Mouse (Mus musculus) heart, embryonic 16.5 days (tissue): ENCODE results near the gene Pou2af1. TPM values are rescaled to one million over a fixed set of nuclear protein-coding genes. Genes with fewer than 3 reads are reported as not detected.

ENCODE experiments used
- ATAC-seq: fragments of 200-750 bp; cut with Nextera tagmentation; replicated peaks from 2 replicates; pipeline ENCODE4 v1.8.0; 2017; ENCODE audit warnings: moderate number of reproducible peaks; ENCODE audit not compliant: insufficient read depth, low FRiP score; ENCODE audit errors: extremely low read depth
- H3K27ac ChIP-seq: fragments of 300-500 bp; sonication (generic); 2 replicates; pipeline ENCODE4 v1.5.1; 2014; ENCODE audit warnings: mild to moderate bottlenecking, low read length, control low read depth, moderate library complexity
- H3K27me3 ChIP-seq: fragments of 300-500 bp; sonication (generic); 2 replicates; pipeline ENCODE4 v1.6.1; 2014; ENCODE audit warnings: low read length, mixed read lengths; ENCODE audit not compliant: control insufficient read depth, insufficient read depth
- H3K36me3 ChIP-seq: fragments of 300-500 bp; sonication (generic); 2 replicates; pipeline ENCODE4 v1.6.1; 2014; ENCODE audit not compliant: control insufficient read depth, insufficient read depth
- H3K4me1 ChIP-seq: fragments of 300-500 bp; sonication (generic); 2 replicates; pipeline ENCODE4 v1.6.1; 2014; ENCODE audit warnings: low read length, mixed read lengths; ENCODE audit not compliant: control insufficient read depth, insufficient read depth
- H3K4me2 ChIP-seq: fragments of 300-500 bp; sonication (generic); 2 replicates; pipeline ENCODE4 v1.6.1; 2014; ENCODE audit warnings: low read depth, mild to moderate bottlenecking, control low read depth, low read length
- H3K4me3 ChIP-seq: fragments of 300-500 bp; sonication (generic); 2 replicates; pipeline ENCODE4 v1.5.1; 2014; ENCODE audit warnings: mild to moderate bottlenecking, control low read depth, low read length
- H3K9ac ChIP-seq: fragments of 300-500 bp; sonication (generic); 2 replicates; pipeline ENCODE4 v1.6.1; 2014; ENCODE audit warnings: low read length, control low read depth
- H3K9me3 ChIP-seq: fragments of 300-500 bp; sonication (generic); replicated peaks from 2 replicates; pipeline ENCODE4 v1.6.1; 2016; ENCODE audit warnings: low read length; ENCODE audit not compliant: control insufficient read depth
- WGBS: fragments of 180-500 bp; shearing (Covaris S2); extraction: QIAGEN DNeasy Blood & Tissue Kit; methylation state at CpG from one replicate; pipeline ENCODE4 v1.1.7; 2014; 5-methylcytosine and 5-hydroxymethylcytosine counted together
- polyA plus RNA-seq: library from polyadenylated mRNA; unstranded; fragments of >200 nt; fragmentation: Nextera tagmentation; extraction: Ambion mirVana; gene quantifications from 2 replicates; pipeline ENCODE4 v1.2.1, GENCODE M21; 2015

Gene Pou2af1
- polyA plus RNA-seq, 1 experiment from 2014 or later = 0.92 TPM

DNA sequence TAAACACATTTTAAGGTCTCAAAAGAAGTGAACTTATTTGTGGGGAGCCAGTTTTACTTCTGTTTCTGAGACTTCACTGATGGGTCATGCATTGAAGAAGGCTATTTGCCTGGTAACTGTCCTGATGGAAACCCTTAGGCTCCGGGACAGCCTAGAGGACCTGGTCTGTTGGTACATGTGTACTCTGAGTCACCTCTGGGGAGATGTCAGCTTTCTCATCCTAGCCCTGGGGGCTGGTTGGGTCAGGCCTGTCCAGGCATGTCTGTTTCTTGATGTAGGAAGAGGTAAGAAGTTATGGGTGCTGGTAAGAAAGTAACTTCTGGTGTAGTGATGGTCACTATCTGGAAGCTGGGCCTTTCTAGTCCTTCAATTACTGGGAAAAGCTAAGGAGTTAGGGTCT, 37.8 kb upstream of the Pou2af1 start:
- Histone ChIP-seq H3K4me2 (no peak overlapping the region), H3K27ac (no peak overlapping the region), H3K27me3 (no peaks in the 10 kb centered on the region), H3K4me1 (peaks cover 2% of the 10 kb centered on the region; the same call in 1 of the 2 replicates), H3K9me3 (no peaks in the 10 kb centered on the region), H3K4me3 (no peak overlapping the region), H3K9ac (no peak overlapping the region), H3K36me3 (no peaks in the 10 kb centered on the region)
- ATAC-seq = no peak
- 83% methylated on average over 1 of the region's 1 CpGs for WGBS

DNA sequence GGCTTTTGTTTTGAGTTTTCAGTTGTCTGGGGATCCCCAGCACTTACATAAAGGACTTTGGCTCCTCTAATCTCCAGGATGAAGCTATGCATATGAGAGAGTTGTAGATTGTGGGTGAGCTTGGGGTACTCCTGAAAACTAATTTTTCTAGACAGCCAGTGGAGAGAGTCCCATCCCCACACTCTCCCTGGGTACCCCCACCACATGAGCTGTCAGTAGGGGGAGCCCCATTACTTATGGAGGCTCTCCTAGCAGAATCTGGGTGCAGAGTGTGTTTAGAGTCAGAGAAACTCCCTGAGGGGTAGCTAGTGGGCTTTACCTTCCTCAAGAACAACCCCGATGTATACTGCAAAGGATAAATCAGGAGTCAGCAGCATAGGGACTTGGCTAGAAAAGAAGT, 35.2 kb upstream of the Pou2af1 start:
- no peak overlapping the region for H3K4me3 ChIP-seq
- no peaks in the 10 kb centered on the region for H3K36me3 ChIP-seq
- no peaks in the 10 kb centered on the region for H3K9me3 ChIP-seq
- no peak overlapping the region for H3K27ac ChIP-seq
- no peak for ATAC-seq
- H3K4me2 ChIP-seq = no peak overlapping the region
- WGBS = 82% methylated on average over 1 of the region's 1 CpGs
- H3K27me3 ChIP-seq = no peaks in the 10 kb centered on the region
- H3K4me1 ChIP-seq = peaks cover 2% of the 10 kb centered on the region; the same call in 1 of the 2 replicates
- no peak overlapping the region for H3K9ac ChIP-seq

GRCm38 (mm10) chr9:51180621-51181020, 32.9 kb upstream of the Pou2af1 start:
- H3K4me2 ChIP-seq = no peak overlapping the region
- 64% methylated on average over 5 of the region's 5 CpGs for WGBS
- H3K4me1 ChIP-seq = no peaks in the 10 kb centered on the region
- H3K27me3 ChIP-seq = no peaks in the 10 kb centered on the region
- H3K4me3 ChIP-seq = no peak overlapping the region
- no peaks in the 10 kb centered on the region for H3K36me3 ChIP-seq
- no peak for ATAC-seq
- H3K9ac ChIP-seq = no peak overlapping the region
- H3K27ac ChIP-seq = no peak overlapping the region
- no peaks in the 10 kb centered on the region for H3K9me3 ChIP-seq

GRCm38 (mm10) chr9:51182716-51183710, 30.5 kb upstream of the Pou2af1 start:
- no peak overlapping the region for H3K9ac ChIP-seq
- 75% methylated on average over 15 of the region's 15 CpGs for WGBS
- H3K27ac ChIP-seq = no peak overlapping the region
- no peak overlapping the region for H3K4me3 ChIP-seq
- H3K27me3 ChIP-seq = no peaks in the 10 kb centered on the region
- no peak for ATAC-seq
- H3K36me3 ChIP-seq = no peaks in the 10 kb centered on the region
- no peak overlapping the region for H3K4me2 ChIP-seq
- no peaks in the 10 kb centered on the region for H3K4me1 ChIP-seq
- no peaks in the 10 kb centered on the region for H3K9me3 ChIP-seq

GRCm38 (mm10) chr9:51185386-51185785, 28.1 kb upstream of the Pou2af1 start:
- no peak overlapping the region for H3K4me2 ChIP-seq
- WGBS = 56% methylated on average over 4 of the region's 4 CpGs
- no peak overlapping the region for H3K4me3 ChIP-seq
- no peak overlapping the region for H3K27ac ChIP-seq
- no peak overlapping the region for H3K9ac ChIP-seq
- no peaks in the 10 kb centered on the region for H3K36me3 ChIP-seq
- H3K9me3 ChIP-seq = no peaks in the 10 kb centered on the region
- H3K4me1 ChIP-seq = no peaks in the 10 kb centered on the region
- H3K27me3 ChIP-seq = no peaks in the 10 kb centered on the region
- ATAC-seq = no peak

- H3K9ac ChIP-seq = no peak overlapping the region
- no peak overlapping the region for H3K27ac ChIP-seq
- H3K9me3 ChIP-seq = no peaks in the 10 kb centered on the region
- H3K4me1 ChIP-seq = no peaks in the 10 kb centered on the region
- no peaks in the 10 kb centered on the region for H3K27me3 ChIP-seq
- H3K4me2 ChIP-seq = no peak overlapping the region
- no peaks in the 10 kb centered on the region for H3K36me3 ChIP-seq
- no peak overlapping the region for H3K4me3 ChIP-seq
- 73% methylated on average over 5 of the region's 5 CpGs for WGBS
- ATAC-seq = no peak
Observed at GRCm38 (mm10) chr9:51185871-51186270, 27.6 kb upstream of the Pou2af1 start.

GRCm38 (mm10) chr9:51190655-51191054, 22.9 kb upstream of the Pou2af1 start:
- Histone ChIP-seq H3K36me3 (no peaks in the 10 kb centered on the region), H3K27me3 (no peaks in the 10 kb centered on the region), H3K9ac (no peak overlapping the region), H3K4me2 (no peak overlapping the region), H3K4me1 (no peaks in the 10 kb centered on the region), H3K27ac (no peak overlapping the region), H3K9me3 (peaks cover 2% of the 10 kb centered on the region; the same call in 1 of the 2 replicates), H3K4me3 (no peak overlapping the region)
- 67% methylated on average over 3 of the region's 3 CpGs for WGBS
- no peak for ATAC-seq

- H3K4me3 ChIP-seq = no peak overlapping the region
- no peak overlapping the region for H3K4me2 ChIP-seq
- no peaks in the 10 kb centered on the region for H3K27me3 ChIP-seq
- H3K27ac ChIP-seq = no peak overlapping the region
- no peaks in the 10 kb centered on the region for H3K4me1 ChIP-seq
- WGBS = 70% methylated on average over 4 of the region's 4 CpGs
- no peaks in the 10 kb centered on the region for H3K36me3 ChIP-seq
- H3K9ac ChIP-seq = no peak overlapping the region
- peaks cover 2% of the 10 kb centered on the region; the same call in 1 of the 2 replicates for H3K9me3 ChIP-seq
- ATAC-seq = no peak
Observed at GRCm38 (mm10) chr9:51194790-51195189, 18.7 kb upstream of the Pou2af1 start.

DNA sequence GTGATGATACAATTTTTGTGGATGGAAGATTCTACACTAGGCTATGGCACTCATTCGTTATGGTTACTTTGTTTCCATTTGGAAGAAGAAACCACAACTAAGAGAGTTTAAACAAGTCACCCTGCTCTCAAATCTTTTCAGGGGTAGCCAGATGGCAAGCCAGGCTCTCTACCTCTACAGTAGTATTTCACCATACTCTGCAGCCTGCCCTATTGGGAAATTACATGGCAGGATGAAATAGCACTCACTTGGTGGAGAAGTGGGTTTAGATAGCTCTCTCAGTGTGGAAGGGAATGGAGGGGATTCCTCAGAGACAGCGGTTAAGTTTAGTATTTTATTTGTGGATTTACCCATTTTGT, 4.6 kb upstream of the Pou2af1 start:
- Histone ChIP-seq H3K27ac (no peak overlapping the region), H3K9me3 (no peaks in the 10 kb centered on the region), H3K4me3 (no peak overlapping the region), H3K27me3 (no peaks in the 10 kb centered on the region), H3K4me2 (no peak overlapping the region), H3K36me3 (no peaks in the 10 kb centered on the region), H3K9ac (no peak overlapping the region), H3K4me1 (no peaks in the 10 kb centered on the region)
- 83% methylated on average over 2 of the region's 2 CpGs for WGBS
- ATAC-seq = no peak
